Mouse (Mus musculus) brain, embryonic 14.5 days (tissue): ENCODE data around the gene Foxj3.

Experiments
- CTCF ChIP-seq: fragments of 200-500 bp; IDR thresholded peaks from 2 replicates; pipeline ENCODE4 v1.5.1; 2012; ENCODE audit warnings: inconsistent platforms, mild to moderate bottlenecking, moderate library complexity, borderline replicate concordance; ENCODE audit not compliant: insufficient read depth, insufficient read length; ENCODE audit errors: extremely low read depth
- POLR2A ChIP-seq: fragments of 200-500 bp; IDR thresholded peaks from 2 replicates; pipeline ENCODE4 v1.6.1; 2012; ENCODE audit warnings: mild to moderate bottlenecking, inconsistent platforms, borderline replicate concordance; ENCODE audit not compliant: poor library complexity, insufficient read depth, insufficient read length, severe bottlenecking; ENCODE audit errors: extremely low read depth

DNA sequence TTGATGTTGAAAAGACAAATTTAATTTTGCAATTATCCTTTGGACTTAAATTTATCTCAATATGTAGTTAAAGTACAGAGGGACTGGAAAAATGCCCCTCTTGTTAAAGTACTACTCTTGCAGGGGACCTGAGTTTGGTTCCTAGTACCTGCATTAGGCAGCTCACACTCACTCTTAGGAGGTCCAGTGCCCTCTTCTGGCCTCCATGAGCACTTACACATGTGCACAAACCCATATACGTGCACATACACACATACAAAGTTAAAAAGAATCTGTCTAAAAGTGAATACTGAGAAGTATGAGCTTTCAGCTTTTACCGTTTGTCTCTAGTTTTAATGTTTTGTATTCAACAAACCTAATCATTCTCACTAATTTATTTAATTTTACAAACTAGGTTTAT lies 51.2 kb downstream of the Foxj3 start:
- TF ChIP-seq POLR2A (no peak), CTCF (no peak)
